Mouse (Mus musculus): ENCODE measurements at regions not wholly inside any gene's neighbourhood (a gene's known extent, or its start where the extent isn't known, plus 50 kb on each side); places are given as distances from the start of the nearest gene placed in this dataset.

- DNase-seq: peak; percentile 16 to 50
- intact Hi-C loops (cut with DNase I): loop anchor here (2.0 to 10.0 kb wide), 3 partner anchors 448 to 1430 kb away; no protein-coding TSS in a partner anchor
These were observed 114.3 kb downstream of the Rab38 start for GRCm38 (mm10) chr7:88544393-88544792.

GRCm38 (mm10) chr7:88544976-88545654 is 115.0 kb downstream of the Rab38 start:
- no peak for DNase-seq
- intact Hi-C loops (cut with DNase I): loop anchor here (2.0 to 10.0 kb wide), 3 partner anchors 448 to 1430 kb away; no protein-coding TSS in a partner anchor

GRCm38 (mm10) chr7:88575073-88575472 is 145.0 kb downstream of the Rab38 start:
- intact Hi-C loops (cut with DNase I): no loop called here
- no peak for DNase-seq

GRCm38 (mm10) chr7:88600781-88601180 is 170.7 kb downstream of the Rab38 start:
- DNase-seq: no peak
- intact Hi-C loops (cut with DNase I): no loop called here

All from heart, postnatal 36 days (tissue).